Mouse (Mus musculus) retina, embryonic 14.5 days (tissue): ENCODE data around the gene Trim38.

Experiments used
- DNase-seq: peaks from one replicate; pipeline ENCODE4 v3.0.0-alpha.2; 2015; ENCODE audit warnings: low spot score

The Trim38 gene

GRCm38 (mm10) chr13:23746201-23747080, 23.3 kb upstream of the Trim38 start, which contains the start of gene Hist1h2bb:
TSS of gene Hist1h2bb (plus strand) at chr13:23746734.
- DNase-seq, result peak; percentile 91

- no peak for DNase-seq
Measured at GRCm38 (mm10) chr13:23747081-23747891, 22.4 kb upstream of the Trim38 start.

- no peak for DNase-seq
Measured at GRCm38 (mm10) chr13:23747892-23748288, 21.8 kb upstream of the Trim38 start.

GRCm38 (mm10) chr13:23749563-23750121, 20.1 kb upstream of the Trim38 start:
- DNase-seq, result no peak

GRCm38 (mm10) chr13:23750839-23751477, 18.8 kb upstream of the Trim38 start, which contains the start of gene Hist1h2ab:
TSS of gene Hist1h2ab (plus strand) at chr13:23751126.
- DNase-seq, result peak; percentile 87

- DNase-seq, result no peak
Measured at GRCm38 (mm10) chr13:23751478-23751956, 18.2 kb upstream of the Trim38 start.

- peak; percentile 98 for DNase-seq
Measured at GRCm38 (mm10) chr13:23752067-23752741, 17.5 kb upstream of the Trim38 start, which contains the start of gene Hist1h3b. TSS of gene Hist1h3b (plus strand) at chr13:23752267.

GRCm38 (mm10) chr13:23752742-23753172, 17.0 kb upstream of the Trim38 start:
- no peak for DNase-seq

GRCm38 (mm10) chr13:23753314-23754078, 16.2 kb upstream of the Trim38 start:
- no peak for DNase-seq

GRCm38 (mm10) chr13:23755000-23755399, 14.7 kb upstream of the Trim38 start:
- no peak for DNase-seq

GRCm38 (mm10) chr13:23756790-23757189, 12.9 kb upstream of the Trim38 start, which contains the start of gene Hist1h4b:
TSS of gene Hist1h4b (plus strand) at chr13:23757013.
- DNase-seq, result peak; percentile 96

GRCm38 (mm10) chr13:23757211-23757773, 12.4 kb upstream of the Trim38 start:
- peak; percentile 63 for DNase-seq

GRCm38 (mm10) chr13:23757921-23758320, 11.8 kb upstream of the Trim38 start:
- DNase-seq, result no peak

- DNase-seq, result no peak
Measured at GRCm38 (mm10) chr13:23759251-23759771, 10.4 kb upstream of the Trim38 start.

GRCm38 (mm10) chr13:23759916-23760239, 9.8 kb upstream of the Trim38 start:
- DNase-seq, result no peak

GRCm38 (mm10) chr13:23760240-23760971, 9.3 kb upstream of the Trim38 start:
- DNase-seq, result no peak

- DNase-seq, result peak; percentile 99
Measured at GRCm38 (mm10) chr13:23760972-23761864, 8.5 kb upstream of the Trim38 start, which contains the start of gene Hist1h4a. TSS of gene Hist1h4a (minus strand) at chr13:23761230.
